Mouse (Mus musculus) liver, adult 2 months (tissue): Measurements from ENCODE around the gene Scd3. TPM values are rescaled to one million over a fixed set of nuclear protein-coding genes. Genes with fewer than 3 reads are reported as not detected.
A peak's percentile ranks its signal among the peaks of the same experiment; 100 is the strongest.

ENCODE experiments used
- DNase-seq: peaks from one replicate; pipeline ENCODE4 v3.0.0-alpha.2; 2011; ENCODE audit warnings: low read depth, low spot score; ENCODE audit errors: extremely low read depth
- H3K27ac ChIP-seq: fragments of 200-500 bp; replicated peaks from 2 replicates; pipeline ENCODE4 v1.5.1; 2012; ENCODE audit warnings: low read depth, mild to moderate bottlenecking, control low read depth, inconsistent platforms, low read length; ENCODE audit not compliant: insufficient read depth
- H3K27me3 ChIP-seq: fragments of 200-500 bp; 2 replicates; pipeline ENCODE4 v1.6.1; 2012; ENCODE audit warnings: mild to moderate bottlenecking, moderate library complexity, low read length, inconsistent platforms; ENCODE audit not compliant: control insufficient read depth, insufficient read depth
- H3K36me3 ChIP-seq: fragments of 200-500 bp; 2 replicates; pipeline ENCODE4 v1.6.1; 2012; ENCODE audit warnings: low read length, inconsistent platforms; ENCODE audit not compliant: control insufficient read depth, insufficient read depth
- H3K4me1 ChIP-seq: fragments of 200-500 bp; 2 replicates; pipeline ENCODE4 v1.6.1; 2011; ENCODE audit warnings: low read length; ENCODE audit not compliant: control insufficient read depth, insufficient read depth
- H3K4me3 ChIP-seq: fragments of 200-500 bp; 2 replicates; pipeline ENCODE4 v1.5.1; 2011; ENCODE audit warnings: low read depth, mild to moderate bottlenecking, control low read depth, low read length, moderate library complexity; ENCODE audit not compliant: insufficient read depth
- H3K79me2 ChIP-seq: fragments of 200-500 bp; 2 replicates; pipeline ENCODE4 v1.6.1; 2012; ENCODE audit warnings: inconsistent platforms, mild to moderate bottlenecking, low read length, moderate library complexity; ENCODE audit not compliant: control insufficient read depth, insufficient read depth
- H3K9ac ChIP-seq: fragments of 200-500 bp; 2 replicates; pipeline ENCODE4 v1.6.1; 2012; ENCODE audit warnings: low read depth, mild to moderate bottlenecking, control low read depth, inconsistent platforms, low read length
- CTCF ChIP-seq: fragments of 200-500 bp; IDR thresholded peaks from 2 replicates; pipeline ENCODE4 v1.5.1; 2011; ENCODE audit warnings: low read depth, low read length, control low read depth
- POLR2A ChIP-seq: fragments of 200-500 bp; IDR thresholded peaks from 2 replicates; pipeline ENCODE4 v1.6.1; 2011; ENCODE audit warnings: low read length, control low read depth; ENCODE audit not compliant: insufficient read depth; ENCODE audit errors: extremely low read depth
- WGBS: fragments of 180-500 bp; shearing (Covaris S2); methylation state at CpG from one replicate; pipeline ENCODE4 v1.1.7; 2018; 5-methylcytosine and 5-hydroxymethylcytosine counted together
- polyA plus RNA-seq: library from polyadenylated mRNA; depleted of rRNA; stranded (reverse); fragments of >200 nt; gene quantifications from 2 replicates; pipeline ENCODE4 v1.2.3, GENCODE M21; 2012
- total RNA-seq: library from RNA; depleted of rRNA; stranded (reverse); fragments of >200 nt; gene quantifications from 2 replicates; pipeline ENCODE4 v1.2.3, GENCODE M21; 2014

The Scd3 gene
- total and polyA plus RNA-seq, 2 experiments: 0.02 TPM; not detected in 1

DNA sequence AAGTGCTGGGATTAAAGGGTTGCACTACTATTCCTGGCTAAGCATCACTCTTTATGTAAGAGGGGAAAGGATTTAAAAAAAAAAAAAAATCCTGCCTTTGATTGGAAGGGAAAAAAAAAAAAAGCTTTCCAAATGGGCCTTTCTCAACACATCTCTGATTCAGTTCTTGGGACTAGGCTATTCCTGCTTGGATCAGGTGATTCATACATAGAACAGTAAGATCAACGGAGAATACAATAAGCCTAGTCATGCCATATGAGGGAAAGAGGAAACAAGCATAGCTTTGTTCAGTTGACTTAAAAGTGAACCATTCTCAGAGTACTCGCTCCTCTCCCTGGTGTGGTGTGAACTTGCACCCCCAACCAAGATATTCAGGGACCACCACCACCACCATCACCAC is 35.8 kb downstream of the Scd3 start:
- TF ChIP-seq POLR2A (no peak), CTCF (no peak)
- Histone ChIP-seq H3K4me3 (no peak overlapping the region), H3K27ac (no peak overlapping the region), H3K4me1 (no peaks in the 10 kb centered on the region), H3K9ac (no peak overlapping the region), H3K27me3 (peaks cover 10% of the 10 kb centered on the region; the same call in 1 of the 2 replicates), H3K36me3 (no peaks in the 10 kb centered on the region), H3K79me2 (no peaks in the 10 kb centered on the region)
- DNase-seq: no peak
- 90% methylated on average over 2 of the region's 2 CpGs for WGBS

DNA sequence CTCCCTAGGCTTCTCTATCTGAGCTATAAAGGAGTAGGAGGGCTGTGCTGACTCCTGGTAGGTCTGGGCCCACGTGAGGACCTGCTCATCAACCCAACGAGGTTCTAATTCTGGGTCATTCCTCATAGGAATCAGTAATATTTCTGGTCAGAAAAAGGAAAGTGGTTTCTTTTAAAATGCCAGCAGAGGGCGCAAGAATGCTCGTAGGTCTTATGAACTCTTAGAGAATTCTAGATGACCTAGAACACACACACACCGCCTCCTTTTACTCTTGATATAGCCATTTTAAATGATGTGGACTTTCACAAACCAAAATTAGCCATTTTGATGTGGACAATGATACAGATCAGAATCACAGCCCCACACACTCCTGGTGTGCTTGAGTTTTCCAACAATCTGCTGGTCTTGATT is 42.7 kb downstream of the Scd3 start:
- H3K27me3 ChIP-seq: peaks cover 11% of the 10 kb centered on the region; the same call in 1 of the 2 replicates
- H3K79me2 ChIP-seq: no peaks in the 10 kb centered on the region
- peak; percentile 54 for DNase-seq
- no peak overlapping the region for H3K9ac ChIP-seq
- peaks cover 5% of the 10 kb centered on the region for H3K4me1 ChIP-seq
- H3K27ac ChIP-seq: no peak overlapping the region
- peak; percentile 34; the same call in 1 of the 2 replicates for TF ChIP-seq CTCF
- no peak for TF ChIP-seq POLR2A
- H3K4me3 ChIP-seq: no peak overlapping the region
- no peaks in the 10 kb centered on the region for H3K36me3 ChIP-seq
- 6% methylated on average over 5 of the region's 5 CpGs for WGBS

DNA sequence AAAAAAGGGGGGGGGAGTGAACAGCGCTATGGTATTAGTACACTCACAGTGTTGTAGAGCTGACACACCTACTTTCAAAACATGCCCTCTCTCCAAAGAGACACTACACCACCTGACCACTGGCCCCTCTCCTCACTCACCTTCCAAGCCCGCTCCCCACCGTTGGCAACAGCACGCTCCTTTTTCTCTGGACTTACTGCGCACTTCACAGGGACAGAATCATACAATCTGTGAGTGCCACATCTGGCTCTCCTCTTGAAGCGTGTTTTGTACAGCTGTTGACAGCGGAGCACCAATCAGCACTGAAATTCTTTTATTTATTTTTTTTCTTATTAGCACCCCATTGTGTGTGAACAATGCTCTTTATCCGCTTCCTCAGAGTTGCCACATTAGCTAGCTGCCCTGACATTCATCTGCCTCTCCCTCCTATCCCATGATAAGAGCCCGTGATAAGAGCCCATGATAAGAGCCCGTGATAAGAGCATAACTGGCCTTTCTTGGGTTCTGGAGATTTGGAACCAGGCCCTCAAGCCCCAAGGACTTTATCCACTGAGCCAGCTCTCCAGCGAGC is 43.4 kb downstream of the Scd3 start:
- no peak overlapping the region for H3K9ac ChIP-seq
- H3K79me2 ChIP-seq: no peaks in the 10 kb centered on the region
- peaks cover 11% of the 10 kb centered on the region; the same call in 1 of the 2 replicates for H3K27me3 ChIP-seq
- H3K27ac ChIP-seq: no peak overlapping the region
- H3K4me3 ChIP-seq: no peak overlapping the region
- no peak for TF ChIP-seq POLR2A
- no peak for TF ChIP-seq CTCF
- WGBS: 56% methylated on average over 11 of the region's 11 CpGs
- no peak for DNase-seq
- no peaks in the 10 kb centered on the region for H3K36me3 ChIP-seq
- peaks cover 5% of the 10 kb centered on the region for H3K4me1 ChIP-seq

DNA sequence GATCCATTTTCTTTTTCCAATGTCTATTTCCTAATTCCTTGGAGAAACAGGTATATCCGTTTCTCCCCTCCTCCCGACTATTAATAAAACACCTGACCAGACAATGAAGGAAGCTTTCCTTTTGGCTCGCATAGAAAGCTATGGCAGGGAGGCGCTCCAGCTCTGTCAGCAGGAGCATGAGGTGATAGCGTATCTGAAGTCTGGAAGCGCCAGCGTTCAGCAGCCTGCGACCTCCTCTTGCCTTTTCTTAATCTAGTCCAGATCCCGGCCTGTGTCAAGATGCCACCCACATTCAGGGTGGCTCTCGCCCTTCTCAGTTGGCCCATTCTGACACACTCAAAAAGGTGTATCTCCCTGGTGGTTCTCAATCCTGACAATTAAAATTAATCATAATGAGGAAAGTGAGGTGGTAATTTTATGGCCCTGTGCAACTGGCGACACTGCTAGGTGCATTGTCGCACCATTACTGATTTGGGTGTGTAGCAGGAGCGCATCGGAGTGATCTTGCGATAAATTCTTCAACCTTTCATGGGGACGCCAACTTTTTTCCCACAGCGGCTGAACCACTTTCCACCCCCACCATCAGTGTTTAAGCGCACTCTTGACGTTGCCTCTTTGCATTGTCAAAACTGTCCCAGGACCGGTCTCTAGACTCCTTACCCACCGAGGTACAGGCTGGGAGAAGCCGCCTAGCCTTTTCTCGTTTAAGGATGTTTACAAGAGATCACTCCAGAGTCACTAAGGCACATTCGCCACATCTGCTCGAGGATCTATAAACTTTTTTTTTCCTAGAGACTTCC is 44.4 kb downstream of the Scd3 start:
- DNase-seq: no peak
- peaks cover 11% of the 10 kb centered on the region; the same call in 1 of the 2 replicates for H3K27me3 ChIP-seq
- H3K9ac ChIP-seq: peak overlapping the region; percentile 29; the same call in 1 of the 2 replicates
- no peaks in the 10 kb centered on the region for H3K79me2 ChIP-seq
- peak overlapping the region; percentile 10 for H3K4me3 ChIP-seq
- H3K36me3 ChIP-seq: no peaks in the 10 kb centered on the region
- TF ChIP-seq POLR2A: no peak
- TF ChIP-seq CTCF: no peak
- no peak overlapping the region for H3K27ac ChIP-seq
- 8% methylated on average over 25 of the region's 25 CpGs for WGBS
- peaks cover 5% of the 10 kb centered on the region for H3K4me1 ChIP-seq

DNA sequence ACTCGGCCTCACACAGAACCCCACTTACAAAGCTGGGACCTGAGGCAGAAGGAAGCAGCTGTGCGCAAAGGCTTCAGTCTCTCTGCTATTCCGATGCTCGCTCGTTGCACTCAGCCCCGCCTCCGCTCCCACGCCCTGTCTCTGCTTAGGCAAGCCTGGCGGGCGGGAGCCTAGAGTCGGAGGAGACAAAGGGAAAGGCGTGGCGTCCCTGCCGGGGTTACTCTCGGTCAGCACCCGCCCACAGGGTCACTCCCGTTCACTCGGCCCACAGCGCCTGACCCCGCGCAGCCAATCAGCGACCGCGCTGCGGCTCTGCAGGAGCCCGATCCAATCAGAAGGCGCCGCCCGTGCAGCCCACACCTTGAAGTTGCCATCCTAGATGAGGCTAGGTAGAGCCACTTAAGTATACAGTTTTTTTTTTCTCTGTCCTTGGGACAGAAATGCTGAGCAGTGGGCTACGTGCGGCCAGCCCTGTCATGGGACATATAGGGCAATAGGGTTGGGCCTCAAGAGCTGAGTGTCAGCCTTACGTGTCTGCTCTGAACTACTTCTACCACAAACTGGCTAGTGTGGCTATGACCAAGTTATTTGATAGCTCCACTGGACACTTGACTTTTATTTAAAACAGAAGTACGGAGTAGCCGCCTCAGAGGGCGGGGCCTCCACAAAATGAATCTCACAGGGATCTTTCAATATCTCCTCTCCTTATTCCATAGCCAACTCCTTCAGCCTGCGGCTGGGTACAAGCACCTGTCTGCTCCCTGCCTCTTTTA is 45.2 kb downstream of the Scd3 start:
- Histone ChIP-seq H3K79me2 (no peaks in the 10 kb centered on the region), H3K4me3 (peak overlapping the region; percentile 10), H3K36me3 (no peaks in the 10 kb centered on the region), H3K27ac (no peak overlapping the region), H3K9ac (no peak overlapping the region), H3K27me3 (peaks cover 7% of the 10 kb centered on the region; the same call in 1 of the 2 replicates), H3K4me1 (peaks cover 5% of the 10 kb centered on the region)
- WGBS: 7% methylated on average over 36 of the region's 36 CpGs
- DNase-seq: peak; percentile 60
- no peak for TF ChIP-seq POLR2A
- TF ChIP-seq CTCF: no peak
